Mouse (Mus musculus): ENCODE results near the gene Tmtc1.

Tmtc1 gene

DNA sequence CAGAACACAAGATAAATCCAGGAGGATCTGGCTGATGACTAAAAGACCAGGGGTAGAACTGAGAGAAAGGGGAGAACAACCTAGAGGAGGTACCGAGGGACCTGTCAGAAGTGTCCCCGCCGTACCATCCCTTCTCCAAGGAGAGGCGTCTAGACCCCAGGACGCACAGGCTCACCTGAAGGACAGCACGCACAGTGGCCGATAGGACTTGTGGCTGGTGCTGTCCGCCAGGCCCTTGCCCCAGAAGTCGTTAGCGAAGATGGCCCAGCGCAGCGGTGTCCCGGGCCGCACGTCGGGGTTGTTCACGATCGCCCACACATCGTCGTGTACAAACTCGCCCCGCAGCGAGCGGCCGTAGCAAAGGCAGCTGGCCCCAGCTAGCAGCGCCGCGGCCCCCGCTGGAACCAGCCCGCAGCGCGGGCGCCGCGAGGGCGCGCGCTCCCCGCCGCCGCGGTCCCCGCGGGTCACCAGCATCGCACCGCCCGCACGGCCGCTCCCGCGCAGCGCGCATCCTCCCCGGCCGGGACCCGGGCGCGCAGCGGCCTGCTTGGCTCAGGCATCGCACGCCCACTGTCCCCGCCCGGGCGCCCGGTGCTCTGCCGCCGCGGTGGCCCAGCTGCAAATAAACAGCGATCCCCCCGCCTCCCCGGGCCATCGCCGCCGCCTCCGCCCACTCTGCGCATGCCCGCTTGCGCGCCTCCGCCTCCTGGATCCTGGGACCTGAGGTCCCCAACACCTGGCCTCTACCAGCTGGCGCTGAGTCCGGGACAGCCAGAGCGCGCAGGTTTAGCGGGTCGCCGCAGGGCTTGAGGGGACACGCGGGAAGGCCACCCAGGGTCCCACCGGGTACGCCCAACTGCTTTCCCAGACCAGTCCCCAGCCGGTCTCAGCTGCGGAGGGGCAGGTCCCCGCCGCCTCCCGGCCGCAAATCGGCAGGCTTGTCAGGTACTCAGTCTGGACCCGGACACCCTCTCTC lies at the start of gene Tmtc1:
Gene Tmtc1 (minus strand): TSS at position 664 of the 976 bp plus-strand sequence.
- no peak for DNase-seq (ENCODE audit: low read depth)

DNA sequence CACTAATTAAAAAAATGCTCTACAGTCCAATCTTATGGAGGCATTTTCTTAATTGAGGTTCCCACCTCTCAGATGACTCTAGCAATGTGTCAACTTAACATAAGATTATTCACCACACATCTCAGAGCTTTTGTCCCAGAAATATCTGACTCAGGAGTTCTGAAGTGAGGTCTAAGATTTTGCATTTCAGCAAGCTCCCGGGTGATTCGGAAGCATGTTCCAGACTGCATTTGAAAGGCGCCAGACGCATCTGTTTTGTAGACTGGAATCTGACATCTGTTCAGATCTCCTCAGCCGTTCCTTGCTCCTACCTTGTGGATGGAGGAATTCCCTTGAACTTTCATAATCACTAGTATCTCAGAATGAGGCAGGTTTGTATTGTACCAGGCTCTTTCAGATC lies 47.7 kb upstream of the Tmtc1 start:
- no peak for DNase-seq (ENCODE audit: low read depth)

DNA sequence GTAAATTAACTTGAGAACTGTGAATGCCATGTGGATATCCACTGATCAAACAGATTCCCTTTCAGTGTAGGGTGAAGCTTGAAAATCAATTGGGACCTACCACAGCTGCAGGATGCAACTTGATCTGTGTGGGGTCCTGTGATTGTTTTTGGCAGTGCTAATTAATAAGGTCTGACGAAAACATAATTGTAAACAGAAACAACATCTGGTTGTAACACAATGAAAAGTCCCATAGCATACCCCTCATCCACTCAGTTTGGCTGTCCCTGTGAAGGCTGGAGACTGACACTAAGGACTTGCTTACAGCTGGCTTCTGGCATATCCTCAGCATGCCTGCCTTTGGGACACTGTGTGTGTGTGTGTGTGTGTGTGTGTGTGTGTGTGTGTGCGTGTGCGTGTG lies 42.6 kb upstream of the Tmtc1 start:
- DNase-seq (ENCODE audit: low read depth), result no peak

GRCm38 (mm10) chr6:148481894-148482293 lies 37.7 kb upstream of the Tmtc1 start:
- DNase-seq (ENCODE audit: low read depth), result no peak

DNA sequence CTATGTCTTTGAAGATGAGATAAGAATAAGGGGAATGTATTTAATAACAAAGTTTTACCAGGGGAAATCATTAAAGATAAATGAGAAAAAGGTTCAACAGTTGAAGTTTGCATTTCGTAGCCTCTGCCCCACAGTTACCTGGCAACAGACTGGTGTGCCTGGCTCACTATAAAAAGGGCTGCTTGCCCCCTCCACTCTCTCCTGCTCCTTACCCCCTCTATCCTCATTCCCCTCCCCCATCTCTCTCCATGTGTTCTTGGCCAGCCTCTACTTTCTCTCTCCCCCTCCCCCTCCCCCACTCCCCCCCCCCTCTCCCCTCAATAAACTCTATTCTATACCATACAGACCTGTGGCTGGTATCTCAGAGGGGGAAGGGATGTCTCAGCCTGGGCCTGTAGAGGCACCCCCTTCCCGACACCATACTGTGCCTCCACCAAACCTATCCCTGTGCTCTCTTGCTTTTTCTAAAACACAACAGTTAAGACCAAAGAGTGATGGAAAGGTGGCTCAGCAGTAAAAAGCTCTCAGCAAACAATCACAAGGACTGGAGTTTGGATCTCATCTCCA lies 35.6 kb upstream of the Tmtc1 start:
- no peak for DNase-seq (ENCODE audit: low read depth)

- no peak for DNase-seq (ENCODE audit: low read depth)
Observed at GRCm38 (mm10) chr6:148478350-148478749, 34.2 kb upstream of the Tmtc1 start.

DNA sequence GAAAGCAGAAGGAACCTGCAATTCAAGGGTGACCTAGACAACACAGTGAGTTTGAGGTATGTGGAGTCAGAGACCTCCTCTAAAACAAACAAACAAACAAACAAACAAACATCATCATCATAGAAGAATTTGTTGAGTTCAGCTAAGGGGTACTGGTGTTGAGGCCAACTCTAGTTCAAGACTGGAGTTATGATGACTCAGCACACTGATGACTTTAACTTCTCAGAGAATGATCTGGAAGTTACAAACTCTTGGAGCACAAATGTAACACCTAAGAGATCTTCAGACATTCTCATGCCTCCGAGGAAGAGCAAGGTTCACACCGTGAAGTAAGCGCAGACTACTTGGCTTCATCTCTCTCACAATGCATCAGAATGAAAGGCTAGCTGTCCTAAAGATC lies 28.1 kb upstream of the Tmtc1 start:
- no peak for DNase-seq (ENCODE audit: low read depth)

DNA sequence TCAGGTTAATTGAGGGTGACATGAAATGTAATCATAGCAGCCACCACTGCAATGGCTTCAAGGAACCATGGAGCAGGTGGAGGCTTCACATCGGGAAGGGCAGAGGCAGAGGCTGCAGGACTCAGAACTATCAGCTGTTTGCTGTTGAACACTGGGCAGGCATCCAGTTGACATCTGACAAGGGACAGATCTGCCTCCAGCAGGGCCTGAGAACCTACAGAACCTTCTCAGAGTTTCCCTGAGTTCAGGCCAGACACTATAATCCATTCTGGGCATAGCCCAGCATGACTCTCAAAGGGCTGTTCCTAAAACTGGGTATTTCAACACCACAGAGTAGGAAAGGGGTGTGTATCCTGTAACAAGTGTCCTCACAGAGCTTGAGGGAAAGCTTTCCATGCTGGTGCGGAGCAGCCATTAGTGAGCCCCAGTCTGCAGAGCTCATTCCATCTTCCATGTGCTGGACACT lies 23.8 kb upstream of the Tmtc1 start:
- no peak for DNase-seq (ENCODE audit: low read depth)

DNA sequence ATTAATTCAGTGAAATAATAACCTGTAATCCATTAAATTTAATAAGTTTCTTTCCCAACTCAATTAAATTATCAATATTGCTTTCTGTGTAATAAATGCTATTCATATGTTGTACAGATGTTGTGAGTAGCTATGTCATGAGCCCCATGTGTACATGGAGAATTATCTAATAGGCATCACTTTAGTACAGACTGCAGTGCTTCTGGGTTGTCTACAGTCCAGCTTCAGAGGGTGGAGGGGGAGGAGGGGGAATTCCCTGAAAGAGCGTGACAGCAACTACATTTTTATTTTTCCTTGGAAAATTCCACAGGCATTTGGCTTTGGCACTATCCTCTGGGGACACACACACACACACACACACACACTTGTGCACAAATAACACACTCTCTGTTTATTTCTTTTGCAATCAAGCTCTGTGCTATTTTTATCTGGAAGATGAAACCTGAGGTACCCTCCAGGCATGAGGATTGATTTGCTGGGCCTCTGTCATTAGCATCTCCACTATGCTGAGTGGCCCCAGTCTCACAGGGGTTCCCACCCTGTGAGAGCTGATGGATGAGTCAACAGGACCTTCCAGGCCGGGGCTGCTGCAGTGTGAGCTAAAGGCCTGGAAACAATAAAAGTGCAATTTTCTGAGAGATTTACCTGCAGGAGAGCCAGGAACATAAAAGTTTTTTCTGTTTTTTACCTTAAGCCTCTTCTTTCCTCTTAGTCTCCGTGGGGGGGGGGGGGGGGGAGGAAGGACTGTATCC lies 23.2 kb upstream of the Tmtc1 start:
- DNase-seq (ENCODE audit: low read depth), result peak; percentile 8

- no peak for DNase-seq (ENCODE audit: low read depth)
Observed at GRCm38 (mm10) chr6:148459636-148460035, 15.4 kb upstream of the Tmtc1 start.

- peak; percentile 25 for DNase-seq (ENCODE audit: low read depth)
Observed at GRCm38 (mm10) chr6:148455470-148455869, 11.3 kb upstream of the Tmtc1 start.

DNA sequence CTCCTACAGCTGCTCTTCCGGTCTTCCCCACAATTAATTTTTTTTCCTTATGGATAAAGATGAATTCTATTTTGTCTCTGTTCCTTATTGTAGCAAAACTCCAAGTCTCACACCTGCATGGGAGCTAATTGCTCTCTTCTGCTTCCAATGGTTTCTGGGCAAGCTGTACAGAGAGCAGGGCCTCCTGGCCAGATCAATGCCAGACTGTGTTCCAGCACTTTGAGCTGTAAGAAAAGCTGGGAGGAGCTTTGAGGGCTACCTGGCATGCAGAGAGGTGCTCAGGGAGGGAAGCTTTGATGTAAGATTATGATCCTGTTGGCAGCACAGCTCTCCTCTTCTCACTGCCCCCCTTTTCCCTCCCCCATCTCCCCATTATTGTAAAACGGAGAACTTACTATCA lies 10.6 kb upstream of the Tmtc1 start:
- no peak for DNase-seq (ENCODE audit: low read depth)

GRCm38 (mm10) chr6:148448151-148448550 lies 4.0 kb upstream of the Tmtc1 start:
- no peak for DNase-seq (ENCODE audit: low read depth)

DNA sequence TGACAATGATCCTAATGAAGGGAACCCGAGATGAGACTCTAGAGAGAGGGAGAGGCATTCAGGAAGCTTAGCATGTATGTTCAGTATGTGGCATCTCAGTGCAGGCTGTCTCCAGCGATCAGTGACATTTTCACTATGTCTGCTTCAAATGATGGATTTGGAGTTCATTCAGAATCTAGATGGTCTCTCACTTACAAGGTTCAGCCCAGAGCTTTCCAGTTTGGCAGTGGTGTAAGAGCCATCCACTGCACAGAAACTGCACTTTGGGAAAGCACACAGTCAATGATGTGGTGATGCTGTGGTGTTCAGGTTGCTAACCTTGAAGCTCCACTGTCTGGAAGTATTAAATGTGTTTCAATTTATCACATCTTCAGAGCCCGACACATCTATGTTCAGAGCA lies 1.9 kb upstream of the Tmtc1 start:
- DNase-seq (ENCODE audit: low read depth), result no peak

- no peak for DNase-seq (ENCODE audit: low read depth)
Observed at GRCm38 (mm10) chr6:148444796-148445195, 607 bp upstream of the Tmtc1 start.

DNA sequence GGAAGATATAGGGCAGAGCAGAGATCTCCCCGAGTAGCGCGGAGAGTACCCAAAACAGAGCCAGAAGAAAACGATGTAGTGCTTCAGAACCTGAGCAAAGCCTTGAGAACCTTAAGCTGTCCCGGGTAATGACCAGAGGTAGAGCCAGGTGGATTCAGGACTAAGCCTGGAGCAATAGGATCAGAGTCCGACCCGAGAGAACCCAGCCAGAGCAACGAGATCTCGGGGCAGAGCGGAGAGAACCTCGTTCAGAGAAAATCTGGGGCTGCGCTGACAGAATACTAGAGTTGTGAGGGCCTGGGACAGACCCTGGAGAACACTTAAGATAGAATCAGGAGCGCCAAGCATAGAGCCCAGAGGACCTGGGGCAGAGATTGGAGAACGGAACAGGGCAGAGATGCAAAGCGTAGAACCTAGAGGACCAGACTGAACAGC lies 881 bp downstream of the Tmtc1 start:
- no peak for DNase-seq (ENCODE audit: low read depth)

DNA sequence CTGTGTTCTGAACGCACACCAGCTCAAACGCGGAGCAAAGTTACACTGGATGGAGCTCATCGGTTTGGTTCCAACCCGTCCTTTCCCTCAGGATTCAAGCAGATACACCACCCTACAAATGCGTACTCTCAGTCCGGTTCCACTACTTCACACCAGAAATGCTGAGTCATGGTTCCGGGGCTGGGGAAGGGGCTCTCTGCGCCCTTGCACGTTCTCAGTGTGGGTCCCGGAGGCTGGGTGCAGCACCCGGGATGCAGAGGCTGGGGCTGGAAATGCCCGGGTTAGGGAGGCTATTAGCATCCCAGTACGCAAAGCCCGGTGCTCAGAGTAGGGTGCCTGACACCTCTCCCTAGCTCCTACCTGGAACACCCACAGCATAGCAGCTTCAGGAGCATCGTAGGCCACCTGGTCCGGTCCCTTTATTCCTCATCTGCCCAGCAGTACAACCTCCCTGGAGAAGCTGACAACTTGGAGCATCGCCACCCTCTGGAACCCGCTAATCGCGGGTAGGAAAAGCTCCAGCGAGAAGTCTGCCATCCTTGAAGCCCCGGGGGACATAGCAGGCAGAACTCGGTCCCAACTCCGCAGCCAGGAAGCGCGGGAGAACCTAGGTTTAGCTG lies 1.4 kb downstream of the Tmtc1 start:
- no peak for DNase-seq (ENCODE audit: low read depth)

DNA sequence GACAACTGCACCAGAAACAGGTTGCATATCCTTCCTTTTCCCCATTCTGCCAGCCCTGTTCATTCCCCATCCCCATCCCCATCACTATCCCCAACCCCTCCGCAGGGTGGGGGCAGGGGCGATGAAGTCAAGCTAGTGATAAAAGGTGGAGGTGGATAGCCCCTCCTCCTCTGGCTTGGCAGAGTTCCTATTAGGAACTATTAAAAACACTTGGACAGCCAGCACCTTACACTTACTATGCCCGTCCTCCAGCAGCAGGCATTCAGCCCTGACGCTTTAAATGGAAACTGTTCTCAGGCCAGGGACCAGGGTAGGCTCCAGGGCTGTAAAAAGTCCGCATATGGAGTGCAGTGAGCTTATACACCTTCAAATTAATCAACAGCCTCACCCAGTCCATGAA lies 2.3 kb downstream of the Tmtc1 start:
- no peak for DNase-seq (ENCODE audit: low read depth)

DNA sequence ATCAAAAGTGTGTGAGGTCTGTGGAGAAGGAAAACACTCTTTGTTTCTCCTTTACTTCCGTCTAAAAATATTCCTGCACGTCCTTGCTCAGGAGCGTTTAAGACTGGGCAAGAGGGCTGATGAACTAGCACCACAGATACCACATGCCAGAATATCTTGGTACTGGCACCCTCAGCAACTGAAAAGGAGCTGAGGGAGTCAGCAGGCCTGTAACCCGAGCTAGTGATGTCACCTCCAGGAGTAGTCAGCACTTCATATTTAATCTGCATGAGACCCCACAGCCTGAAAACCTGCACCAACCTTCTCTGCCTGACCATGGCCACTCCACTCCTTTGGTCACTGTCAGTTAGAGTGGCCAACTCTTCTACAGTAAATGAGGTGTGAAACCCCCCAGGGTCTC lies 5.1 kb downstream of the Tmtc1 start:
- DNase-seq (ENCODE audit: low read depth), result no peak

GRCm38 (mm10) chr6:148437565-148437964 lies 6.6 kb downstream of the Tmtc1 start:
- no peak for DNase-seq (ENCODE audit: low read depth)

- DNase-seq (ENCODE audit: low read depth), result peak; percentile 22
Observed at GRCm38 (mm10) chr6:148436441-148437001, 7.7 kb downstream of the Tmtc1 start.

DNA sequence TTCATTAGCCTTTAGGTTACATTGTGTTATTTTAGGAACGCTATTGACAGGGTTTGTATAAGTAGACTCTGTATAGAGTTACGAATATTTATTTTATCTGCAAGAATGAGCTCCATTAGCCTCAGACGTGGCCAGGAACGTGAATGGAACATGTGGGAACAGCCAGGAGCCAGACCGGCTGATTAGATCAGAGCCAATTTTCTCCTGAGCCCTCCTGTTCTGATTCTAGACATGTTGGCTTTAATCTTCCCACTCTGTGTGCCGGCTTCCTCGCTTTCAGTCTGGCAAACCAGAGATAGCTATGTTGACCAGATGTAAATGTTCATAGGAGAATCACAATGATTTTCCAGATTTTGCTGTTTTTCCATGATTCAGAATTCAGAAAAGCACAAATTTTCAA lies 22.6 kb downstream of the Tmtc1 start:
- no peak for DNase-seq (ENCODE audit: low read depth)

Data from NIH3T3 (cell line).